Mouse (Mus musculus): ENCODE measurements around the gene Dach1. TPM values are rescaled to one million over a fixed set of nuclear protein-coding genes. Genes with fewer than 3 reads are reported as not detected.

Gene Dach1
- 1.1 and 1.6 TPM in 2 replicates for polyA plus RNA-seq (2012; rRNA removed)

DNA sequence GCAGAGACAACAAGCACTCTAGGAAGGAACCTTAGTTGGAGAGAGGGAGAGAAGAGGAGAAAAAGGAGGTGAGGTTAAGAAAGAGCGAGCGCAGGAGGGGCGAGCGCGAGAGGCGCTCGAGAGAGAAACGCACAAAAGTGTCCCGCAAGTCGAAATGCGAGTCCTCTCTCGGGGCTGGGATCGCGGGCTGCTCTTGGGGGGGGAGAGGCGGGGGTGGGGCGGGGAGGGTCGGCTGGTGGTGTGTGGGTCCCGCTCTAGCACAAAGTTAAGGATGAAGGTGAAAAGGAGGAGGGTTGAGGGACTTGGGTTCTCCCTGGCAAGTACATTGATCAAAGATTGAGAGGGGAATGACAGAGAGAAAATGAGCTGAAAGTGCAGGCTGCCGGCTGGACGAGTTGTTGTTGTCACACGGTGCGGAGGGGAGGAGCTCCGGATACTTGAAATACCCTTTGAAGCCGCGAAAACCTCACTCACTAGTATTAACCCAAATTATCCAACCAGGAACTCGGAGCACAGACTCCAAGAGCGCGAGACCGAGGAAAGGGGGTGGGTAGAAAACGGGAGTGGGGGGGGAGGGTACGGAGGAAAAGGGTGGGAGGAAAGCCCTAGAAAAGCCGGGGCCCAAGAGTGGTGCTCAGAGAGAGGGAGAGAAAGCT is at the start of gene Dach1:
Gene Dach1 (minus strand): TSS at position 345 of the 656 bp plus-strand sequence.

